Mouse (Mus musculus) liver, embryonic 14.5 days (tissue): Measurements from ENCODE around the gene Card11. TPM values are rescaled to one million over a fixed set of nuclear protein-coding genes. Genes with fewer than 3 reads are reported as not detected.

Source experiments
- ATAC-seq: fragments of 200-750 bp; cut with Nextera tagmentation; 2 replicates; pipeline ENCODE4 v1.8.0; 2017; ENCODE audit warnings: moderate number of reproducible peaks, mild to moderate bottlenecking, moderate library complexity; ENCODE audit not compliant: insufficient read depth
- DNase-seq, 3 experiments: peaks; one replicate each; pipeline ENCODE4 v3.0.0-alpha.2; 2012 to 2013; ENCODE audit warnings: low read depth in 3 of 3, low spot score in 3 of 3
- H3K27ac ChIP-seq: fragments of 300-500 bp; sonication (generic); 2 replicates; pipeline ENCODE4 v1.5.1; 2014; ENCODE audit warnings: moderate library complexity, mild to moderate bottlenecking, control low read depth, inconsistent platforms
- H3K27me3 ChIP-seq: fragments of 300-500 bp; sonication (generic); 2 replicates; pipeline ENCODE4 v1.6.1; 2014; ENCODE audit warnings: mild to moderate bottlenecking, low read length, moderate library complexity; ENCODE audit not compliant: control insufficient read depth, insufficient read depth
- H3K36me3 ChIP-seq: fragments of 300-500 bp; sonication (generic); replicated peaks from 2 replicates; pipeline ENCODE4 v1.6.1; 2014; ENCODE audit warnings: low read depth; ENCODE audit not compliant: control insufficient read depth, insufficient read depth
- H3K4me1 ChIP-seq, 2 experiments: fragments of 200-500 bp in 1 of 2; fragments of 300-500 bp in 1 of 2; sonication (generic) in 1 of 2; replicated peaks; 2 replicates each; pipeline ENCODE4 v1.6.1; 2012 to 2014; ENCODE audit warnings: antibody characterized with exemption in 1 of 2, inconsistent platforms in 1 of 2, low read length in 1 of 2; ENCODE audit not compliant: control insufficient read depth in 2 of 2, insufficient read depth in 2 of 2
- H3K4me2 ChIP-seq: fragments of 300-500 bp; sonication (generic); 2 replicates; pipeline ENCODE4 v1.6.1; 2014; ENCODE audit warnings: low read depth, mild to moderate bottlenecking, control low read depth, moderate library complexity
- H3K4me3 ChIP-seq, 2 experiments: fragments of 200-500 bp in 1 of 2; fragments of 300-500 bp in 1 of 2; sonication (generic) in 1 of 2; 2 replicates each; pipeline ENCODE4 v1.5.1; 2012 to 2014; ENCODE audit warnings: low read depth in 2 of 2, low read length in 2 of 2, mild to moderate bottlenecking in 2 of 2, control low read depth in 1 of 2, inconsistent platforms in 1 of 2, moderate library complexity in 1 of 2; ENCODE audit not compliant: insufficient read depth in 1 of 2
- H3K9ac ChIP-seq: fragments of 300-500 bp; sonication (generic); replicated peaks from 2 replicates; pipeline ENCODE4 v1.6.1; 2014; ENCODE audit warnings: mild to moderate bottlenecking, control low read depth, moderate library complexity
- H3K9me3 ChIP-seq: fragments of 300-500 bp; sonication (generic); 2 replicates; pipeline ENCODE4 v1.6.1; 2016; ENCODE audit warnings: low read length, mixed read lengths; ENCODE audit not compliant: control insufficient read depth
- CTCF ChIP-seq: IDR thresholded peaks from 2 replicates; pipeline ENCODE4 v1.5.1; 2016; ENCODE audit warnings: antibody characterized with exemption, low read depth, control low read depth
- EP300 ChIP-seq: IDR thresholded peaks from 2 replicates; pipeline ENCODE4 v1.6.1; 2016; ENCODE audit warnings: antibody characterized with exemption, low read depth
- WGBS: fragments of 180-500 bp; shearing (Covaris S2); extraction: QIAGEN DNeasy Blood & Tissue Kit; methylation state at CpG from one replicate; pipeline ENCODE4 v1.1.7; 2014; ENCODE audit not compliant: insufficient replicate concordance; 5-methylcytosine and 5-hydroxymethylcytosine counted together
- polyA plus RNA-seq, 2 experiments: library from polyadenylated mRNA; depleted of rRNA in 1 of 2; stranded (reverse) in 1 of 2; unstranded in 1 of 2; fragments of >200 nt; fragmentation: Nextera tagmentation in 1 of 2; extraction: Ambion mirVana in 1 of 2; gene quantifications; 2 replicates each; pipeline versions ENCODE4 v1.2.1 to v1.2.3; 2012 to 2014

The Card11 gene
- polyA plus RNA-seq, 2 experiments = 0.26 TPM; not detected in 1

- Histone ChIP-seq H3K27ac (no peak overlapping the region), H3K4me1 (no peaks in the 10 kb centered on the region), H3K36me3 (no peaks in the 10 kb centered on the region), H3K4me2 (no peak overlapping the region), H3K27me3 (no peaks in the 10 kb centered on the region), H3K9me3 (no peaks in the 10 kb centered on the region), H3K4me3 (no peak overlapping the region), H3K9ac (no peak overlapping the region)
- TF ChIP-seq EP300 (no peak), CTCF (peak; percentile 64)
- ATAC-seq = no peak
- 58% methylated on average over 4 of the region's 4 CpGs for WGBS
- DNase-seq = no peak
Observed at GRCm38 (mm10) chr5:140997767-140998166, 2.6 kb downstream of the Card11 start.

DNA sequence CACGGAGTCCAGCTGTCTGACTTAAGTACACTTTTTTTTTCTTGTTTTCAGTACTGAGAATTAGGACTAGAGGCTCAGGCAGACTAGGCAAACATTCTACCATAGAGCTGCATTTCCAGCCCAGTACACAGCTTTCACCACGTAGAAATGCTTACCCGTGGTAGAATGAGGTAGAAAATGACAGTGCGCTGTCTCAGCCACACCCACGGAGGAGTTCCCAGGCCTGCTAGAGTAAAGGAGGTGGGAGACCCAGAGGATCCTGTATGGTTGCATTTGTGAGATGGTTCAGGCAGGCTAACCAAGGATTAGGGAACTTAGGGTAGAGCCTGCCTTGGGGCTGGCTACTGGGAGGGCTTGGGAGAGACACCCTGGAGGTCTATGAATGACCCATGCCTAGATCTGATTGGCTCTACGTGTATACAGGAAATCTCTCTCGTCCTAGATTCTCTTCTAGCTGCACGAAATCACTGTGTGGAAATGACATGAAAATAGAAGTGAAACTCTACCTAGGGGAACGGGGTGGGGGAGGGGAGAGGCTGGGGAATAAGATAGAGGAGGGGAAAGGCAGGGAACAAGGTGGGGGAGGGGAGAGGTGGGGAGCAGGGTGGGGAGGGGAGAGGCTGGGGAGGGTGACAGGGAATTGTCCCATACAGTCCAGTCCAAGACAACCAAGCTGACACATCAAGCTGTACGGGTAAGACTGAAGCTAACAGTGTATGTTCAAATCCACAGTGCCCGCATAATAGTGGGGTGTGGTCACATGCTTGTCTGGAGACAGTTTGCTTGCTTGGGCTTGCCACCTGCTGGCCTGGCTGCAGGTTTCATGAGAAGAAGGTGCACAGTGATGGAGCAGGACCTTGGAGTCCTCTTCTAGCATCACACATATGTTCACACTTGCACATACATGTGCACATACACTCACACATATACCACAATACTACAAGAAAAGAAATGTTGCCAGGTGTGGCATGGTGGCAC, 8.0 kb downstream of the Card11 start:
- no peak for DNase-seq
- no peak overlapping the region for H3K4me2 ChIP-seq
- no peak overlapping the region for H3K9ac ChIP-seq
- H3K4me1 ChIP-seq = no peaks in the 10 kb centered on the region
- TF ChIP-seq EP300 (no peak), CTCF (no peak)
- no peak overlapping the region for H3K4me3 ChIP-seq
- 48% methylated on average over 11 of the region's 11 CpGs for WGBS
- H3K27ac ChIP-seq = no peak overlapping the region
- no peaks in the 10 kb centered on the region for H3K36me3 ChIP-seq
- H3K27me3 ChIP-seq = no peaks in the 10 kb centered on the region
- no peaks in the 10 kb centered on the region for H3K9me3 ChIP-seq
- no peak for ATAC-seq

GRCm38 (mm10) chr5:140985311-140986050, 14.9 kb downstream of the Card11 start:
- Histone ChIP-seq H3K36me3 (no peaks in the 10 kb centered on the region), H3K27ac (no peak overlapping the region), H3K4me3 (no peak overlapping the region), H3K9ac (no peak overlapping the region), H3K27me3 (no peaks in the 10 kb centered on the region), H3K4me2 (no peak overlapping the region), H3K9me3 (no peaks in the 10 kb centered on the region), H3K4me1 (no peaks in the 10 kb centered on the region)
- DNase-seq = no peak
- no peak for TF ChIP-seq CTCF
- no peak for TF ChIP-seq EP300
- 71% methylated on average over 9 of the region's 9 CpGs for WGBS
- no peak for ATAC-seq

DNA sequence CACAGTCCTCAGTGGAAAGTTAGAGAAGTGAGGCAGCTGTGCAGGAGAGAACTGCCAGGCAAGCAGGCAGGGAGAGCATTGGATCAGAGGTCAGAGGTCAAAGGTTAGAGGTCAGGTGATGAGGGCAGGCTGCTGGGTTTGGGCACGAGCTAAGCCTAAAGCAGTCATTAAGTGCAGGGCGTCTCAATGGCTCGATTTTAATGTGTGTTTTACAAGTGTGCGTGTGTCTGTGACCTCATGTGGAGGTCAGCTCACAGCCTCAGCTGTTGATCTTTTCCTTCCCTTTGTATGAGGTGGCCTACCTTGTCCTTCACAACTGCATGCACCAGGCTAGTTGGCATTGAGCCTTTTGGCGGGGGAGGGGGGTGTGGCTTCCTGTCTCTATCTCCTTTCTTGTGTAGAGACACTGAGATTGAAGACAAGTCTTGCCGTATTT, 19.0 kb downstream of the Card11 start:
- H3K4me2 ChIP-seq = no peak overlapping the region
- no peaks in the 10 kb centered on the region for H3K4me1 ChIP-seq
- no peaks in the 10 kb centered on the region for H3K27me3 ChIP-seq
- 35% methylated on average over 6 of the region's 6 CpGs for WGBS
- no peak for ATAC-seq
- TF ChIP-seq EP300 (no peak), CTCF (no peak)
- no peak overlapping the region for H3K27ac ChIP-seq
- H3K9me3 ChIP-seq = no peaks in the 10 kb centered on the region
- H3K36me3 ChIP-seq = no peaks in the 10 kb centered on the region
- H3K9ac ChIP-seq = no peak overlapping the region
- H3K4me3 ChIP-seq = no peak overlapping the region
- no peak for DNase-seq

DNA sequence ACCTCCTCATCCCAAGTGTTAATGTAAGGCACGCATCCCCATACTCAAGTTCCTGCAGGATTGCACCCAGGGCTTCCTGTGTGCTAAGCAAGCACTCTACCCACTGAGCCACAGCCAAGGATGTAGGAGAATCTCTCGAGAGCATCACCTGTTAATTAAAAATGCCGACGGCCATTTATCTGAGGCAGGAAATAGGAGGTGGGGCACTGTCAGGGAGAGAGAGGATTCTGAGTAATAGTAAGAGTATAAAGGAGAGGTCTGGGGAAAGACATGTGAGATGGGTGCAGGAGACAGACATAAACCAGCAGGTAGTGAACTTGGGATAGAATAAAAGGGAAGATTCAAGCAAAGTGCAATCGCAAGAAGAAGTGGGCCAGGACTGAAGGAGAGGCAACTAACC, 19.6 kb downstream of the Card11 start:
- Histone ChIP-seq H3K4me1 (no peaks in the 10 kb centered on the region), H3K27me3 (no peaks in the 10 kb centered on the region), H3K36me3 (no peaks in the 10 kb centered on the region), H3K4me2 (no peak overlapping the region), H3K27ac (no peak overlapping the region), H3K4me3 (no peak overlapping the region), H3K9ac (no peak overlapping the region), H3K9me3 (no peaks in the 10 kb centered on the region)
- WGBS = 63% methylated on average over 5 of the region's 5 CpGs
- no peak for ATAC-seq
- TF ChIP-seq EP300 = no peak
- DNase-seq = no peak
